Mouse (Mus musculus): ENCODE data around the gene Dnaja4.

Gene Dnaja4

DNA sequence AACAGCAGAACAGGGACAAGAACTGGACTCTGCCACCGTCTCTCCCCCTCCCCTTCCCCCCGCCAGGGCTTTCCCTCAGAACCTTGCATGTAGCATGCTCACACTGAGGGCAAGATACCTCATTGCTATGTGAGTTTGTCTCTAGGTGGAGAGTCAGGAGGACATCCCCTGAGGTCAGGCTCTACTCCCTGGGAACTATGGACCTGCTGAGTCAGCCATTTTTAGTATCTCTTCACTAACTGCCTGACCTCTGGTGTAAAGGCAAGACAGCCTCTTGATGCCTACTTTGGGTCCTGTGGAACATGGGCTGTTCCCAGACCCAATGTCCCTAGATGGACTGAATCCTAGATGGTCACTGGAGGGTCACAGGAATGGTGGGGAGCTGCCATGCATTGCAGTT, 53.0 kb downstream of the Dnaja4 start:
- no peak for DNase-seq (ENCODE audit: low spot score in 2 of 2)

- no peak for DNase-seq (ENCODE audit: low spot score in 2 of 2)
These were observed 53.7 kb downstream of the Dnaja4 start for GRCm38 (mm10) chr9:54752201-54752943.

- no peak for DNase-seq (ENCODE audit: low spot score in 2 of 2)
These were observed 54.2 kb downstream of the Dnaja4 start for GRCm38 (mm10) chr9:54752944-54753295.

DNA sequence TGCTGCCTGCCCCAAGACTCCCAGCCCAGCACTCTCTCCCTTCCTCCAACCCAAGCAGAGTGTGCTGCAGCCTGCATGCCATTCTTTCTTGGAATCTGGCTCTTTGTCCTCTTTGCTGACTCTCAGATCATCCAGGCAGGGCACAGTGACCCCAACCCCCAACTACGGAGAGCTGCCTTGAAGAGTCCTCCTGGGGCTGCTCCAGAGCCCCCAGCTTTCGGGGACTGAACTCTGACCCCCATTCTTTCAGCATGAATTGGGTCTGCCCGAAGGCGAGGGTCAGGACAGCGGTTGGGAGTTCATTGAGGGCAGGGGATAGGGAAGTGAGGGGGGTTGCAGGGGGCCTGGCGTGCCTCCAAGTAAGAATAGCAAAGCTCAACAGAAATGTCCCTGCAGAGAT, 60.9 kb downstream of the Dnaja4 start:
- no peak for DNase-seq (ENCODE audit: low spot score in 2 of 2)

DNA sequence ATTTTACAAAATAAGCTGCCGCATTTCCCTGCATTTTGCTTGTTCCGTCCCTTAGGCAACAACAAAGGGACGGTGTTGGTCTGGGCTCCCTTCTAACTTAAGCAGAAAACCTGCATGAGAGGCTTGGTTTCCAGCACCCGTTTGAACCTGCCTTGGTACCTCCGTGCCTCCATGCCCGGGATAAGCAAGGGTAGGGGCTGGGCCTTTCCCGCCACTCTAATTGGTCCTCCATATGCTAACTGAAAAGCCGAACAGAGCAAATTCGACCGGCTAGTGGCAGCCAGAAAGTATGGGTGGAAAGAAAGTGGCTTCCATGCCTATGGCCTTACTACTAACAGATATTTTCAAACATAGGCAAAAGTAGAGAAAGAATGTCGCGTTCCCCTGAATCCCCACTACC, 65.4 kb downstream of the Dnaja4 start:
- DNase-seq (ENCODE audit: low spot score in 2 of 2), result no peak

DNA sequence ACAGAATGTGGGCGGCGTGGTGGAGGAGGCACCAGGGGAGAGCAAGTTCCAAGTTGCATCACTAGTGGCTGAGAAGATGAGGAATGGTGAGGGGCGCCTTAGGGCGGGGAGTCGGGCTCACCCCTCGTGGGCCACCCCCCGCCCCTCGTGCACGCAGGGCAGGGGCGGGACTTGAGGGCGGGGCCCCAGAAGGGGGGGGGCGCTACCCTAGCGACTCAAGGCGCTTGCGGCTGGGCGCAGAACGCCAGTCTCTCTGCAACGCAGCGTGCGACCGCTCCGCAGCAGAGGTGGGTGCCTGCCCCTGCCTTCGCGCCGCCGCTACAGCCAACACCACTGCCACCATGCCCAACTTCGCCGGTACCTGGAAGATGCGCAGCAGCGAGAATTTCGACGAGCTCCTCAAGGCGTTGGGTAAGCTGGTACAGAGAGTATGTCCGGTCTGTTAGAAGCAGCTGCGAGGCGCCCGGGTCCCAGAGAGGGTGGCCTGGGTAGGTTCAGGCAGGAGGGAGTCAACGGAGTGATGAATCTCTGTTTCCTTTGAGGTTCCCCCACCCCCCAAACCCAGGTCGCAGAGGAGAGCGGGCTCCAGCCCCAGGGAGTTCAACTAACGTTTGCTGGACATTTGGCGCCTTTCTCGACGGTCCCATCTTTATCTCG, 66.0 kb downstream of the Dnaja4 start, which contains the start of gene Crabp1:
TSS of gene Crabp1 (plus strand) at position 188 of the 657 bp plus-strand sequence.
- DNase-seq (ENCODE audit: low spot score in 2 of 2), result no peak

DNA sequence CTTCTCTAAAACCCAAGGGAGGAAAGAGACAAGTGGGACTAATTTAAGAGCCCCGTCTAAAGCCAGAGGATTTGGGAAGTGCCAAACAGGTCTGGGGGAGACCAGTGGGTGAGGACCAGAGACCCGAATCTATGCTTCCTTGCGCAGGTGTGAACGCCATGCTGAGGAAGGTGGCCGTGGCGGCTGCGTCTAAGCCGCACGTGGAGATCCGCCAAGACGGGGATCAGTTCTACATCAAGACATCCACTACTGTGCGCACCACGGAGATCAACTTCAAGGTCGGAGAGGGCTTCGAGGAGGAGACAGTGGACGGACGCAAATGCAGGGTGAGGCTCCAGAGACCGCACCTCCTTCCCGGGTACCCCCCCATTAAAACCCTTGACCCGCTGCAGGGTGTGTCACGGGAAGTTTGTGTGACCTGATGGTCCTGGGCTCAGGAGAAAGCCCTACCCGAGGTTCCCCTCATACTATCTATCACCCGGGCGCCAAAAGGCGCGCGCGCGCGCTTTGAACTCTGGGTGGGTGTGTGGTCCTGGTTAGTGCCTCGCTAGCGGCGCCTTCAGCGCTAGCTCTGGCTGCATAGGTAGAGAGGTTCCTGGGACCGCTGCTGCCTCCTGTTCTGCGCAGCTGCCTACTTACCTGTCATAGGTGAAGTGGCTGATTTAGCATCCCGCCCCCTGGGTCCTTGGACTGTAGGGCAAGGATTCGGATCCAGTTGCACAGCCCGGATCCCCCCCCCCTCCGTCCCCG, 66.8 kb downstream of the Dnaja4 start:
- DNase-seq (ENCODE audit: low spot score in 2 of 2), result no peak

Measured in cerebellum, postnatal 4 days (tissue).